Mouse (Mus musculus): ENCODE measurements around the gene Slc9a9. TPM values are rescaled to one million over a fixed set of nuclear protein-coding genes. Genes with fewer than 3 reads are reported as not detected.
A peak's percentile ranks its signal among the peaks of the same experiment; 100 is the strongest.

Slc9a9 gene
- polyA plus RNA-seq, 1 experiment: 4.4 TPM

DNA sequence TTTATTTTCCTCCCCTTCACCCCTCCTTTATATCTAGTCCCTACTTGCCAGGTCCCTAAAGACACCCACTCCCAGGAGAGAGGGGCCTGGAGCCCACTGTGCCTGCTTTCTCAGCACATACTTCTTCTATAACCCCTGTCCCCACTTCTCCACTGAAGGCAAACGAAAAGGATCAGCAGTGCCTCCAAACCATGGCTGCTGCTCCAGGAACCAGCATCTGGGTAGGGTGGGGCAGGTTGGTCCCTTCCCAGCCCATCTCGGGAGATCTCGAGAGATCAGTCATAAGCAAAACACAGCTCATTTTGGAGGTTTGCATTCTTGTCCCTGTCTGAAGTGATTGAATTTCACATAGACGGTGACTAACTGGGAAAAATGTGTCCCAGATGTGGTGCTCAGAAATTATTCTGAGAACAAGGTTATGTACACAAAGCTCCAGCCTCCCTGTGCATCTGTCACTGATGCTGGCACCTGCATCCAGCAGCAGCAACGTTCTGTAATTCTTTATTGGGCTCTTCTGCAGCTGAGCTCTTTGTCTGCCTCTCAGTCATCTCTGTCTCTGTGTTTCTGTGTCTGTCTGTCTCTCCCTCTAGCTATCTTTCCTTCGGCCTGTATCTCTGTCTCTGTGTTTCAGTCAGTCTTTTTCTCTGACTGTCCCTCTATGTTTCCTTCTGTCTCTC lies 31.6 kb downstream of the Slc9a9 start:
- no peaks in the 10 kb centered on the region for H3K36me3 ChIP-seq (ENCODE audit: control insufficient read depth, insufficient read depth)
- TF ChIP-seq MYOD1 (IDR thresholded peaks at IDR 0.05; ENCODE audit: control insufficient read depth, insufficient read length, low read depth) (peak; percentile 28), FOSL1 (IDR thresholded peaks at IDR 0.05; ENCODE audit: insufficient read depth, low read length, poor library complexity, severe bottlenecking) (no peak)
- peak overlapping the region; percentile 21 for H3K4me3 ChIP-seq (ENCODE audit: insufficient read depth, poor library complexity, severe bottlenecking)
- no peaks in the 10 kb centered on the region for H3K79me3 ChIP-seq (ENCODE audit: low read depth)
- no peaks in the 10 kb centered on the region for H3K79me2 ChIP-seq (ENCODE audit: control insufficient read depth, insufficient read depth)
- peak overlapping the region; percentile 52 for H3ac ChIP-seq (ENCODE audit: control insufficient read depth, insufficient read length, low read depth)
- H3K27me3 ChIP-seq (ENCODE audit: control insufficient read depth, insufficient read depth, insufficient read length): no peaks in the 10 kb centered on the region

DNA sequence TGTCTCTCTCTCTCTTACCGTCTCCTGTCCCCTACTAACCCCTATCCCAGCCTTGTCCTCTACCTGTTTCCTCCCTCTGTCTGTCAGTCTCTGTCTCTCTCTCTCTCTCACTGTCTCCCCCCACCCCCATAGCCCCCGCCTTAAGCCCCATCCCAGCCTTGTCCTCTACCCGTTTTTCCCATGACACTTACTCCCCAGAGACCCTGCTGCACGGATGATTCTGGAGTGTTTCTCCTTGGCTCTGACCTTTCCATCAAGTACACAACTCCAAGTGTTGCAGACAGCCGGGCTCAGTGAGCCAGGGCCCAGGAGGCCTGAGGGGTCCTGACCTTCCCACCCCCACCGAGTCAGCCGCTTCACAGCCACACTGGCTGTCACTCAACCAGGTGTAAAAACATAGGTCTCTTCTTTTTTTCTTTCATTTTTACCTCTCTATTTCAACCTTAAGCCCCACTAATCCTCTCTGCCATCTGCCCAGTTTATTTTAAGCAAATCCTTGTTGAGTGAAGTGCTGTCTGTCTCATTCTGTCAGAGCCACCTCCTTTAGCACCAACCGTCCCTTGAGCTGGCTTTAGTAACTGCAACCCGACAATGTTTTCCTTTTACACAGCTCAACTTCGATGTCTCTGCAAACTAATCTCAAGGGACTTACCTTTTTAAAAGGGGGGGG lies 32.4 kb downstream of the Slc9a9 start:
- Histone ChIP-seq H3K27me3 (ENCODE audit: control insufficient read depth, insufficient read depth, insufficient read length) (no peaks in the 10 kb centered on the region), H3K79me3 (ENCODE audit: low read depth) (no peaks in the 10 kb centered on the region), H3K36me3 (ENCODE audit: control insufficient read depth, insufficient read depth) (no peaks in the 10 kb centered on the region), H3K79me2 (ENCODE audit: control insufficient read depth, insufficient read depth) (no peaks in the 10 kb centered on the region), H3ac (ENCODE audit: control insufficient read depth, insufficient read length, low read depth) (no peak overlapping the region), H3K4me3 (ENCODE audit: insufficient read depth, poor library complexity, severe bottlenecking) (no peak overlapping the region)
- TF ChIP-seq MYOG (IDR thresholded peaks at IDR 0.05; ENCODE audit: control insufficient read depth, extremely low read depth, insufficient read length) (no peak), FOSL1 (IDR thresholded peaks at IDR 0.05; ENCODE audit: insufficient read depth, low read length, poor library complexity, severe bottlenecking) (no peak), CEBPB (IDR thresholded peaks at IDR 0.05; ENCODE audit: low read depth) (no peak), MAX (IDR thresholded peaks at IDR 0.05) (no peak)

DNA sequence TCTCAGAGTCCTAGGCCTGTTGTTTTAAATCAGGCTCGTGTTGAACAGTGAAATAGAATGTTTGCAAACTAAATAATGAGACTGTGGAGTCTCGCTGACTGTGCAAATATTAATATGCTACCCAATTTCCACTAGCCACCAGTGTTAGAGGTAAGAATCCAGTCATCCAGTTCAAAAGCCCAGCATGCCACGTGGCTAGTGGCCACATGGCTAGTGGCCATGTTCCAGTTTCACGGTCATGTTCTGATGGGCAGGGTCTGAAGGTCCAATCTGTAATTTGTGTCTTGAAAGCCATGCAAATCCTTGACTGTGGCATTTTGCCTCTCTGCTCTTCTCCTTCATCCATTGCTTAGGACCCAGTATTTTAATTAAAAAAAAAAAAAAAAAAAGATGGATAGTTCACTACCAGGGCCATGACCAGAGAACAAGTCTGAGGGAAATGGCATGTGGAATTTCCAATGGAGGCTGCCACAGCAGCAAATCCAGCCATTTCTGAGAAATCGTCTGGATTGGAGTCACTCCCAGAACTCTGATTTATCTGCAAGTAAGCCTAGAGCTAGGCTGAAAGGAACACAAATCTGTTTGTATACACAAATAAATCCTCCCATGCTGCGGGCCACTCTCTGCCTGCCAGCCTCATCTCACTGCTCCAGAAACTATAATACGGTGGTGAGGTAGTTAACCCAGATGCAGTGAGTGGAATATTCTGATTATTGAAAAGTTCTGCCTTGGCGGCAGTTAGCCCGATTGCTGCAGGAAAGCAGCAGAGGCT lies 35.5 kb downstream of the Slc9a9 start:
- Histone ChIP-seq H3ac (ENCODE audit: control insufficient read depth, insufficient read length, low read depth) (no peak overlapping the region), H3K27me3 (ENCODE audit: control insufficient read depth, insufficient read depth, insufficient read length) (no peaks in the 10 kb centered on the region), H3K79me2 (ENCODE audit: control insufficient read depth, insufficient read depth) (no peaks in the 10 kb centered on the region), H3K36me3 (ENCODE audit: control insufficient read depth, insufficient read depth) (no peaks in the 10 kb centered on the region), H3K4me3 (ENCODE audit: insufficient read depth, poor library complexity, severe bottlenecking) (no peak overlapping the region), H3K79me3 (ENCODE audit: low read depth) (no peaks in the 10 kb centered on the region)
- no peak for TF ChIP-seq FOSL1 (IDR thresholded peaks at IDR 0.05; ENCODE audit: insufficient read depth, low read length, poor library complexity, severe bottlenecking)
- TF ChIP-seq USF1 (IDR thresholded peaks at IDR 0.05; ENCODE audit: low read depth): no peak
- TF ChIP-seq MYOG (IDR thresholded peaks at IDR 0.05; ENCODE audit: control insufficient read depth, extremely low read depth, insufficient read length): no peak
- TF ChIP-seq CTCF (IDR thresholded peaks at IDR 0.05; ENCODE audit: control insufficient read depth, insufficient read depth, insufficient read length): no peak
- TF ChIP-seq MYOD1 (IDR thresholded peaks at IDR 0.05; ENCODE audit: control insufficient read depth, insufficient read length, low read depth): no peak
- TF ChIP-seq MAX (IDR thresholded peaks at IDR 0.05): no peak
- no peak for TF ChIP-seq CEBPB (IDR thresholded peaks at IDR 0.05; ENCODE audit: low read depth)

DNA sequence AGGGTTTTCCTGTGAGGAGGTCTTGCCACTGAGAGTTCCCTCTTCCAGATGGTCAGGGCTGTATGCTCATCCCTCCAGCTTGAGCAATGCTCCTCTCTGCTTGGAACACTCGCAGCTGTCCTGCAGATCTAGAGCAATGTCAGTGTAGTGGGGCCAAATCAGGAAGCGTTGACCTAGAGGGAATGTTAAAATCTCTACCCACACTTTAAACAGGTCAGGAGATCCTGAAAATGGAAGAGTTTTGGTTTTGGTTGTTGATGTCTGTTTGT lies 36.0 kb downstream of the Slc9a9 start:
- H3ac ChIP-seq (ENCODE audit: control insufficient read depth, insufficient read length, low read depth): no peak overlapping the region
- H3K27me3 ChIP-seq (ENCODE audit: control insufficient read depth, insufficient read depth, insufficient read length): no peaks in the 10 kb centered on the region
- no peaks in the 10 kb centered on the region for H3K36me3 ChIP-seq (ENCODE audit: control insufficient read depth, insufficient read depth)
- TF ChIP-seq CEBPB (IDR thresholded peaks at IDR 0.05; ENCODE audit: low read depth) (no peak), MYOG (IDR thresholded peaks at IDR 0.05; ENCODE audit: control insufficient read depth, extremely low read depth, insufficient read length) (no peak), USF1 (IDR thresholded peaks at IDR 0.05; ENCODE audit: low read depth) (no peak), CTCF (IDR thresholded peaks at IDR 0.05; ENCODE audit: control insufficient read depth, insufficient read depth, insufficient read length) (no peak), FOSL1 (IDR thresholded peaks at IDR 0.05; ENCODE audit: insufficient read depth, low read length, poor library complexity, severe bottlenecking) (no peak), MAX (IDR thresholded peaks at IDR 0.05) (no peak), MYOD1 (IDR thresholded peaks at IDR 0.05; ENCODE audit: control insufficient read depth, insufficient read length, low read depth) (no peak)
- H3K4me3 ChIP-seq (ENCODE audit: insufficient read depth, poor library complexity, severe bottlenecking): no peak overlapping the region
- H3K79me3 ChIP-seq (ENCODE audit: low read depth): no peaks in the 10 kb centered on the region
- no peaks in the 10 kb centered on the region for H3K79me2 ChIP-seq (ENCODE audit: control insufficient read depth, insufficient read depth)

DNA sequence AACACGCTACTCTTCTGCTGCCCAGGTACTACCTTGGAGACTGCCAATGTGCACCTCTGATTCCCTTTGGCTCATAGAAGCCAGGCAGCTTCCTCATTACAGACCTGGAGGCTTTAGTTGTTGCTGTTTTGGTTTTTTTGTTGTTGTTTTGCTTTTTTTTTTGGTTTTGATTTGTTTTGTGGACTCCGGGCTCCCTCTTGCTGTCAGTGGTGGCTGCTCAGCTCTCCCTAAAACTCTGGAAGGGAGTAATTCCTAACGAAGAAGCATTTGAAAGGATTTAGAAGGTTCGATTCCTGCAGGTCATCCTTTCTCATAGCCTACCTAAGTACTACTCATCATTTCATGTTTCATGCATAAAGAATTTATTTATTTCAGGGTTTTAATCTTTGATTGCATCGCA lies 42.4 kb downstream of the Slc9a9 start:
- TF ChIP-seq MAX (IDR thresholded peaks at IDR 0.05) (no peak), MYOD1 (IDR thresholded peaks at IDR 0.05; ENCODE audit: control insufficient read depth, insufficient read length, low read depth) (no peak)
- Histone ChIP-seq H3ac (ENCODE audit: control insufficient read depth, insufficient read length, low read depth) (no peak overlapping the region), H3K36me3 (ENCODE audit: control insufficient read depth, insufficient read depth) (no peaks in the 10 kb centered on the region), H3K27me3 (ENCODE audit: control insufficient read depth, insufficient read depth, insufficient read length) (no peaks in the 10 kb centered on the region), H3K4me3 (ENCODE audit: insufficient read depth, poor library complexity, severe bottlenecking) (no peak overlapping the region), H3K79me3 (ENCODE audit: low read depth) (no peaks in the 10 kb centered on the region), H3K79me2 (ENCODE audit: control insufficient read depth, insufficient read depth) (no peaks in the 10 kb centered on the region)

DNA sequence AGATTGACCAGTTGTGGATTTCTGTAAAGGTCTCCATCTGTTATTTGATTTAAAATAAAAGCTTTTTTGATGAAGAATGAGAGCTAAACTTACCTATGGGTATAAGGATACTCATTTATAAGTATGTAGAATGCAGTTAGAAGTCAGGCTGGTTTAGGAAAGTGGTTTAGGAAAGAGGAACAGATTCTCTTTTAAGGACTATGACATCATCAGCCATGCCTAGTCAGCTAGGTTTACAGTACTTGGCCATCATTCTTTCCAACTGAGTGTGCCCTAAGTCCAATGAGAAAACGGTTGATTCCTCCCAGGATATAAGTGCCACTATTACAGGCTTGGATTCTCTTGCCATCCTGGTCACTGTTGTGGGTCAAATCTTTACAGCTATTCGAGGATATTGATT lies 47.0 kb downstream of the Slc9a9 start:
- H3K36me3 ChIP-seq (ENCODE audit: control insufficient read depth, insufficient read depth): no peaks in the 10 kb centered on the region
- TF ChIP-seq MAX (IDR thresholded peaks at IDR 0.05): no peak
- TF ChIP-seq MYOG (IDR thresholded peaks at IDR 0.05; ENCODE audit: control insufficient read depth, extremely low read depth, insufficient read length): no peak
- TF ChIP-seq USF1 (IDR thresholded peaks at IDR 0.05; ENCODE audit: low read depth): no peak
- TF ChIP-seq CTCF (IDR thresholded peaks at IDR 0.05; ENCODE audit: control insufficient read depth, insufficient read depth, insufficient read length): no peak
- TF ChIP-seq MYOD1 (IDR thresholded peaks at IDR 0.05; ENCODE audit: control insufficient read depth, insufficient read length, low read depth): no peak
- no peak for TF ChIP-seq CEBPB (IDR thresholded peaks at IDR 0.05; ENCODE audit: low read depth)
- TF ChIP-seq FOSL1 (IDR thresholded peaks at IDR 0.05; ENCODE audit: insufficient read depth, low read length, poor library complexity, severe bottlenecking): no peak
- H3K79me2 ChIP-seq (ENCODE audit: control insufficient read depth, insufficient read depth): no peaks in the 10 kb centered on the region
- no peak overlapping the region for H3K4me3 ChIP-seq (ENCODE audit: insufficient read depth, poor library complexity, severe bottlenecking)
- no peaks in the 10 kb centered on the region for H3K79me3 ChIP-seq (ENCODE audit: low read depth)
- H3K27me3 ChIP-seq (ENCODE audit: control insufficient read depth, insufficient read depth, insufficient read length): no peaks in the 10 kb centered on the region
- no peak overlapping the region for H3ac ChIP-seq (ENCODE audit: control insufficient read depth, insufficient read length, low read depth)

Data from C2C12 (cell line).